Mouse (Mus musculus) regulatory T cell (primary cell): ENCODE results near the gene Slc44a5.

Source experiments
- in situ Hi-C: fragments of 300-600 bp; cut with MboI, MseI; formaldehyde crosslinking; loops from one replicate; pipeline ENCODE4 v1.15.1; 2025; ENCODE audit warnings: high pct_unique_total_duplicates

Gene Slc44a5

DNA sequence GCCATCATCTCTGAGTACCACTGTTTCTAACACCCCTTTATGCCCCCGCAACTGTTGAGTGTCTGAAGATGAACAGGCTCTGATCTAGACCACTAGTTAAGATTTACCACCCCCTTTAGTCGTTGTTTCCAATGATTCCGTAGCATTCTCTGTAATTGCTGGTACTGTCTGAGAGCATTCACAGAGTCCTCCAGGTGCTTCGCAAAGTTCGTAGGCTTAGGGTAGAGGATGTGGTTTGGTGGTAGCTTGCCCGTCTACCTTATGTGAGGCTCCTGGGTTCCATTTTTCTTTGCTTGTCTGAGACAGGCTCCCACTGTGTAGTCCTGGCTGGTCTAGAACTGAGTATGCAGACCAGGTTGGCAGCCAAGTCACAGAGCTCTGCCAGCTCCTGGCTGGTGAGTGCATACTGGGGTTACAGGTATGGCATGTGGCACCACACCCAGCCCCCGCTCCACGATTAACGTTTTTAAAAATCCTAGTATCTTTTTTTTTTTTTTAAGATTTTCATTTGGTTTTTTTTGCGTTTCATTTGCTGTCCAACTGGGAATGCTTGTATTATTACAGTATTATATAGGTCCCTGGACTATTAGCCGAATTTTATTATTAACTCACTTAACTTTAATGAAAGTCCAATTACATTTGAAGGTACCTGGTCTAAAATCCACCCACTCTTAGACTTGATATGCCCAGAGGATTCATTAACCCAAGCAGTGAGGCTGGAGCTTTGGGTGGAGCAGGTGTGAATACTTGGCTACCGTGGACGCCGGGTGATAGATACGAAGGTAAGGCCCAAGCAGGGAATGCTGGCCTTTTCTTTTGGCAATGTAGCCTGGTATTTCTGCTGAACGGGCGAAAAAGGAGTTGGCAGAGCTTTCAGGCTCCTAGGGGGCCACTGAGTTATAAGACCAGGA, 321.9 kb downstream of the Slc44a5 start:
- in situ Hi-C loops, result no loop called here

- in situ Hi-C loops, result no loop called here
Observed at GRCm38 (mm10) chr3:154297499-154297898, 324.3 kb downstream of the Slc44a5 start.

- in situ Hi-C loops, result no loop called here
Observed at GRCm38 (mm10) chr3:154298490-154298889, 325.3 kb downstream of the Slc44a5 start.

DNA sequence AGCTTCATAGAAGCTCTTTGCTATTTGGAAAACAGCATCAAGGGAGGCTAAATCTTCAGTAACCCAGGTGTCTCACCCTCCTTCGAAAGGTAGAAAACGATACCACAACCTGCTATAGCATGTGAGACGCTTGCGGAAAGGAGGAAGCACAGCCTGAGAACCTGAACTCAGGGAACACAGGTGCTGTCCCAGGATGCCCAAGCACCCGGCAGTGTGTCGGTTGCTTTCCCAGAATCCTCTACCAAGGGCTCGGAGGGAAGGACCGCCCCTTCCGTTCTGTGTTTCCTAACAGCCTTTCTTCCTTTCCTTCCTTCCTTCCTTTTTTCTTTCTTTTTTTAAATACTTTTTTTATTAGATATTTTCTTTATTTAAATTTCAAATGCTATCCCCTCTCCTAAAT, 326.8 kb downstream of the Slc44a5 start:
- in situ Hi-C loops, result no loop called here

DNA sequence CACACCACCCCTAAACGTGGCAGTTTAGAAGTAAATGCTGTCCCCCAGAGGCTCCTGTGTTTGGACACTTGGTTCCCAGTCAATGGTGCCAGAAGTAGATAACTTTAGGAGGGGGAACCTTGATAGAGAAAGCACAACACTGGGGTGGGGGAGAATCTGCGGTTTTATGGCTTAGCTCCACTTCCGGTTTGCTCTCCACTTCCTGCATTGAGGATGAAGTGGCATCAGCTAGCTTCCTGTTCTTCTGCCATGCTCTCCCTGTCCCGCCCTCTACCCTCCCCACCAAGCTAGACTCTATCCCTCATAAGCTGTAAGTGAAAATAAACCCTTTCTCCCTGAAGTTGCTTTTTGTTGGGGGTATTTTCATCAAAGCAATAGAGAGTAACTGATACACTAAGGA, 327.9 kb downstream of the Slc44a5 start:
- in situ Hi-C loops, result no loop called here

DNA sequence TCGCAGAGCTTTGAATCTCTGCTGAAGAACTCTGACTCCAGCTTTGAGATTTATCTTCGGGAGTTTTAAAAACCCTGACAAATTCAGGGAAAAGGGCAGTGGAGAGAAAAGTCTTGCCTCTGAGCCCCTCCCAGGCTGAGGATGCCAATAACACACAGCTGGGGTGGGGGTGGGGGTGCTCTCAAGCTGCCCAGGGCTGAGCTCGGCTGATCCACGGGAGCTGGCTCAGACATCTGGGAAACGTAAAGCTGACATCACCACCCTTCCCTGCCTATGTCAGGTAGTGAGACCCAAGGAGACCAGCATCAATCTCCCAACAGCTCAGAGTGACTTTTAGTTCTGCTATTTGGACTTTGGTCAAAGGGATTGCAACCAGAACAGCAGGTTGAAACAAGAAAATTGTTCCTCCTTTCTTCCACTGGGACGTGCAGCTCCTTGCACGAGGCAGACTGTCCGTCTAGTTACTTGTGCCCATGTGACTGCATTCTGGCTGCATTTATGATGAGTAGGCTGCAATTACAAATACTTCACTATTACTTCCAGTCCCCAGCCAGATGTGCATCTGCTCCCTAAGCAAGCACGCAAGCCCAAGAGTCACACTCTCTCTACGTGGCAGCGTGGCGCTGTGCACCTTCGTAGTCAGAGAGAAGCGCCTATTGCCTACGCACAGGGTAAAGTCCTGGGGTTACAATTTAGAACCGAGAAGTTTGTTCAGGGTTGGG, 332.1 kb downstream of the Slc44a5 start:
- in situ Hi-C loops, result no loop called here

GRCm38 (mm10) chr3:154317651-154318248, 344.5 kb downstream of the Slc44a5 start:
- in situ Hi-C loops, result no loop called here
